Mouse (Mus musculus): ENCODE data around the gene Bcl11a.

GRCm38 (mm10) chr11:24137891-24138290 is 60.0 kb downstream of the Bcl11a start:
- TF ChIP-seq CTCF (IDR thresholded peaks at IDR 0.05) (no peak), EP300 (IDR thresholded peaks at IDR 0.05) (no peak)
